8 mouse cellular contexts compared by ENCODE assay signal in genomic region chr7:127480321-127480720, GRCm38 (mm10). TPM values are rescaled to one million over a fixed set of nuclear protein-coding genes. Genes with fewer than 3 reads are reported as not detected.
A peak's percentile ranks its signal among the peaks of the same experiment; 100 is the strongest.
DNase-seq lines count a peak whose midpoint lies in the region; ATAC-seq lines count a peak whose summit lies in the region.

No protein-coding gene starts in this region.

- peaks cover 24% of the 10 kb centered on the region for H3K4me1 ChIP-seq in heart, embryonic 10.5 days
- H3K4me1 ChIP-seq in embryonic facial prominence, embryonic 11.5 days (ENCODE audit: control insufficient read depth, insufficient read depth, low read length): no peaks in the 10 kb centered on the region; the same call in 1 of the 2 replicates
- H3K4me1 ChIP-seq in intestine, embryonic 15.5 days (replicated peaks): peaks cover 16% of the 10 kb centered on the region
- H3K4me1 ChIP-seq in midbrain, embryonic 13.5 days (replicated peaks): peaks cover 34% of the 10 kb centered on the region

- H3K4me3 ChIP-seq in heart, embryonic 10.5 days: peak overlapping the region; percentile 100
- peak overlapping the region; percentile 98 for H3K4me3 ChIP-seq in embryonic facial prominence, embryonic 11.5 days (ENCODE audit: low read depth, low read length)
- H3K4me3 ChIP-seq in intestine, embryonic 15.5 days (replicated peaks): peak overlapping the region; percentile 98
- H3K4me3 ChIP-seq in midbrain, embryonic 13.5 days (replicated peaks): peak overlapping the region; percentile 100

- ATAC-seq in embryonic facial prominence, embryonic 11.5 days (replicated peaks; ENCODE audit: insufficient number of reproducible peaks, low FRiP score, low TSS enrichment, low read depth): no peak
- ATAC-seq in intestine, embryonic 15.5 days: no peak
- no peak for ATAC-seq in midbrain, embryonic 13.5 days

- DNase-seq in heart, embryonic 10.5 days (ENCODE audit: low spot score): no peak
- DNase-seq in heart, postnatal 25 days (ENCODE audit: low spot score): no peak
- no peak for DNase-seq in embryonic facial prominence, embryonic 11.5 days (ENCODE audit: low spot score)
- DNase-seq in thymus, postnatal 14 days: peak; percentile 84
- DNase-seq in cerebellum, adult 18-20 months: no peak
- no peak for DNase-seq in ovary, adult 18-20 months (ENCODE audit: low spot score)

- WGBS in heart, embryonic 10.5 days: 66% methylated on average over 2 of the region's 2 CpGs
- 59% methylated on average over 2 of the region's 2 CpGs for WGBS in embryonic facial prominence, embryonic 11.5 days
- WGBS in intestine, embryonic 15.5 days: 49% methylated on average over 2 of the region's 2 CpGs
- WGBS in midbrain, embryonic 13.5 days: 79% methylated on average over 2 of the region's 2 CpGs

- no peaks in the 10 kb centered on the region for H3K27me3 ChIP-seq in heart, embryonic 10.5 days (ENCODE audit: insufficient read depth, poor library complexity, severe bottlenecking)
- no peaks in the 10 kb centered on the region for H3K27me3 ChIP-seq in embryonic facial prominence, embryonic 11.5 days (ENCODE audit: control insufficient read depth, insufficient read depth, low read length)
- no peaks in the 10 kb centered on the region for H3K27me3 ChIP-seq in intestine, embryonic 15.5 days (replicated peaks)
- H3K27me3 ChIP-seq in midbrain, embryonic 13.5 days: no peaks in the 10 kb centered on the region

- H3K4me2 ChIP-seq in embryonic facial prominence, embryonic 11.5 days (ENCODE audit: low read depth, low read length): peak overlapping the region; percentile 85
- H3K4me2 ChIP-seq in intestine, embryonic 15.5 days (replicated peaks): peak overlapping the region; percentile 87
- peak overlapping the region; percentile 100 for H3K4me2 ChIP-seq in midbrain, embryonic 13.5 days (replicated peaks)

- H3K9ac ChIP-seq in embryonic facial prominence, embryonic 11.5 days (replicated peaks; ENCODE audit: low read length): peak overlapping the region; percentile 92; the same call in 1 of the 2 replicates
- peak overlapping the region; percentile 92; the same call in 1 of the 2 replicates for H3K9ac ChIP-seq in intestine, embryonic 15.5 days
- H3K9ac ChIP-seq in midbrain, embryonic 13.5 days (replicated peaks): peak overlapping the region; percentile 98

- no peaks in the 10 kb centered on the region for H3K9me3 ChIP-seq in heart, embryonic 10.5 days
- no peaks in the 10 kb centered on the region for H3K9me3 ChIP-seq in embryonic facial prominence, embryonic 11.5 days (replicated peaks; ENCODE audit: control insufficient read depth, low read length)
- H3K9me3 ChIP-seq in intestine, embryonic 15.5 days: no peaks in the 10 kb centered on the region
- H3K9me3 ChIP-seq in midbrain, embryonic 13.5 days: no peaks in the 10 kb centered on the region

- no peak overlapping the region for H3K27ac ChIP-seq in heart, embryonic 10.5 days
- no peak overlapping the region for H3K27ac ChIP-seq in embryonic facial prominence, embryonic 11.5 days (replicated peaks; ENCODE audit: low read depth, low read length)
- no peak overlapping the region for H3K27ac ChIP-seq in intestine, embryonic 15.5 days
- no peak overlapping the region for H3K27ac ChIP-seq in midbrain, embryonic 13.5 days

- intact Hi-C loops in heart, postnatal 25 days (cut with DNase I): loop anchor here (2.0 to 5.0 kb wide), 2 partner anchors 28 to 118 kb away; no protein-coding TSS in a partner anchor

- H3K36me3 ChIP-seq in heart, embryonic 10.5 days: peaks cover 63% of the 10 kb centered on the region
- peaks cover 15% of the 10 kb centered on the region for H3K36me3 ChIP-seq in embryonic facial prominence, embryonic 11.5 days (replicated peaks; ENCODE audit: control insufficient read depth, insufficient read depth, low read depth, low read length)
- peaks cover 26% of the 10 kb centered on the region for H3K36me3 ChIP-seq in intestine, embryonic 15.5 days
- H3K36me3 ChIP-seq in midbrain, embryonic 13.5 days: peaks cover 62% of the 10 kb centered on the region

RNA-seq across cellular contexts. Expression of gene Fbrs, which starts 1.3 kb away (rescaled TPM):
- 6.4 and 13.0 TPM in 2 replicates for polyA plus RNA-seq in heart, embryonic 10.5 days (2016; fragmentation: Nextera tagmentation; extraction: Ambion mirVana)
- total RNA-seq in heart, postnatal 25 days (2021): 10 to 100 TPM; 32.9 to 34.0 TPM
- 8.9 and 10.2 TPM in 2 replicates for polyA plus RNA-seq in embryonic facial prominence, embryonic 11.5 days (2014; fragmentation: Nextera tagmentation; extraction: Ambion mirVana)
- polyA plus RNA-seq in intestine, embryonic 15.5 days (2015; fragmentation: Nextera tagmentation; extraction: Ambion mirVana): 8.9 and 9.2 TPM in 2 replicates
- 11.7 and 14.9 TPM in 2 replicates for polyA plus RNA-seq in midbrain, embryonic 13.5 days (2015; fragmentation: Nextera tagmentation; extraction: Ambion mirVana)

RNA-seq across cellular contexts. Expression of gene Prr14, which starts 20.9 kb away (rescaled TPM):
- 35.6 and 42.2 TPM in 2 replicates for polyA plus RNA-seq in heart, embryonic 10.5 days (2016; fragmentation: Nextera tagmentation; extraction: Ambion mirVana)
- total RNA-seq in heart, postnatal 25 days (2021): 10 to 100 TPM; 26.0 to 26.3 TPM
- polyA plus RNA-seq in embryonic facial prominence, embryonic 11.5 days (2014; fragmentation: Nextera tagmentation; extraction: Ambion mirVana): 54.8 and 58.5 TPM in 2 replicates
- 36.0 and 37.4 TPM in 2 replicates for polyA plus RNA-seq in intestine, embryonic 15.5 days (2015; fragmentation: Nextera tagmentation; extraction: Ambion mirVana)
- polyA plus RNA-seq in midbrain, embryonic 13.5 days (2015; fragmentation: Nextera tagmentation; extraction: Ambion mirVana): 47.5 and 52.3 TPM in 2 replicates

RNA-seq across cellular contexts. Expression of gene Zfp689, which starts 31.4 kb away (rescaled TPM):
- 6.6 and 7.0 TPM in 2 replicates for polyA plus RNA-seq in heart, embryonic 10.5 days (2016; fragmentation: Nextera tagmentation; extraction: Ambion mirVana)
- total RNA-seq in heart, postnatal 25 days (2021): 1 to 10 TPM; 1.7 to 1.9 TPM
- polyA plus RNA-seq in embryonic facial prominence, embryonic 11.5 days (2014; fragmentation: Nextera tagmentation; extraction: Ambion mirVana): 11.7 and 12.4 TPM in 2 replicates
- polyA plus RNA-seq in intestine, embryonic 15.5 days (2015; fragmentation: Nextera tagmentation; extraction: Ambion mirVana): 5.6 and 5.9 TPM in 2 replicates
- 16.1 and 16.3 TPM in 2 replicates for polyA plus RNA-seq in midbrain, embryonic 13.5 days (2015; fragmentation: Nextera tagmentation; extraction: Ambion mirVana)

RNA-seq across cellular contexts. Expression of gene Srcap, which starts 31.5 kb away (rescaled TPM):
- 47.4 and 56.4 TPM in 2 replicates for polyA plus RNA-seq in heart, embryonic 10.5 days (2016; fragmentation: Nextera tagmentation; extraction: Ambion mirVana)
- 10 to 100 TPM; 54.4 to 58.7 TPM for total RNA-seq in heart, postnatal 25 days (2021)
- polyA plus RNA-seq in embryonic facial prominence, embryonic 11.5 days (2014; fragmentation: Nextera tagmentation; extraction: Ambion mirVana): 41.9 and 47.5 TPM in 2 replicates
- polyA plus RNA-seq in intestine, embryonic 15.5 days (2015; fragmentation: Nextera tagmentation; extraction: Ambion mirVana): 37.6 and 37.9 TPM in 2 replicates
- polyA plus RNA-seq in midbrain, embryonic 13.5 days (2015; fragmentation: Nextera tagmentation; extraction: Ambion mirVana): 50.3 and 68.8 TPM in 2 replicates

RNA-seq across cellular contexts. Expression of gene Gm42715, which starts 39.1 kb away (rescaled TPM):
- polyA plus RNA-seq in heart, embryonic 10.5 days (2016; fragmentation: Nextera tagmentation; extraction: Ambion mirVana): 9.4 and 10.0 TPM in 2 replicates
- total RNA-seq in heart, postnatal 25 days (2021): 10 to 100 TPM in 1 of 2 experiments, 1 to 10 TPM in 1; 10.0 to 10.1 TPM
- polyA plus RNA-seq in embryonic facial prominence, embryonic 11.5 days (2014; fragmentation: Nextera tagmentation; extraction: Ambion mirVana): 16.1 and 16.3 TPM in 2 replicates
- polyA plus RNA-seq in intestine, embryonic 15.5 days (2015; fragmentation: Nextera tagmentation; extraction: Ambion mirVana): 11.5 and 12.3 TPM in 2 replicates
- 20.6 and 21.0 TPM in 2 replicates for polyA plus RNA-seq in midbrain, embryonic 13.5 days (2015; fragmentation: Nextera tagmentation; extraction: Ambion mirVana)
